Mouse (Mus musculus) kidney, embryonic 14.5 days (tissue): ENCODE results near the gene Bmp2k. TPM values are rescaled to one million over a fixed set of nuclear protein-coding genes. Genes with fewer than 3 reads are reported as not detected.

Source experiments
- ATAC-seq: fragments of 200-750 bp; cut with Nextera tagmentation; 2 replicates; pipeline ENCODE4 v1.8.0; 2017; ENCODE audit warnings: moderate number of reproducible peaks, mild to moderate bottlenecking, moderate TSS enrichment, moderate library complexity; ENCODE audit not compliant: low FRiP score, low TSS enrichment
- H3K27ac ChIP-seq: fragments of 300-500 bp; sonication (generic); 2 replicates; pipeline ENCODE4 v1.5.1; 2014; ENCODE audit warnings: low read depth, mild to moderate bottlenecking, low read length, moderate library complexity, mixed read lengths
- H3K27me3 ChIP-seq: fragments of 300-500 bp; sonication (generic); 2 replicates; pipeline ENCODE4 v1.6.1; 2014; ENCODE audit warnings: mild to moderate bottlenecking, low read length; ENCODE audit not compliant: control insufficient read depth, insufficient read depth
- H3K36me3 ChIP-seq: fragments of 300-500 bp; sonication (generic); 2 replicates; pipeline ENCODE4 v1.6.1; 2014; ENCODE audit warnings: low read length, mixed read lengths; ENCODE audit not compliant: control insufficient read depth, insufficient read depth
- H3K4me1 ChIP-seq: fragments of 300-500 bp; sonication (generic); 2 replicates; pipeline ENCODE4 v1.6.1; 2014; ENCODE audit warnings: low read length, mixed read lengths; ENCODE audit not compliant: control insufficient read depth, insufficient read depth
- H3K4me2 ChIP-seq: fragments of 300-500 bp; sonication (generic); replicated peaks from 2 replicates; pipeline ENCODE4 v1.6.1; 2014; ENCODE audit warnings: low read depth, mild to moderate bottlenecking, low read length
- H3K4me3 ChIP-seq: fragments of 300-500 bp; sonication (generic); 2 replicates; pipeline ENCODE4 v1.5.1; 2014; ENCODE audit warnings: mild to moderate bottlenecking, low read length
- H3K9ac ChIP-seq: fragments of 300-500 bp; sonication (generic); 2 replicates; pipeline ENCODE4 v1.6.1; 2014; ENCODE audit warnings: low read depth, mild to moderate bottlenecking, low read length, moderate library complexity
- H3K9me3 ChIP-seq: fragments of 300-500 bp; sonication (generic); 2 replicates; pipeline ENCODE4 v1.6.1; 2016; ENCODE audit warnings: low read length; ENCODE audit not compliant: control insufficient read depth
- WGBS: fragments of 180-500 bp; shearing (Covaris S2); extraction: QIAGEN DNeasy Blood & Tissue Kit; methylation state at CpG from one replicate; pipeline ENCODE4 v1.1.7; 2014; 5-methylcytosine and 5-hydroxymethylcytosine counted together
- polyA plus RNA-seq: library from polyadenylated mRNA; unstranded; fragments of >200 nt; fragmentation: Nextera tagmentation; extraction: Ambion mirVana; gene quantifications from 2 replicates; pipeline ENCODE4 v1.2.1, GENCODE M21; 2014

Gene Bmp2k
- polyA plus RNA-seq, 1 experiment from 2014 or later, result 10.9 TPM

DNA sequence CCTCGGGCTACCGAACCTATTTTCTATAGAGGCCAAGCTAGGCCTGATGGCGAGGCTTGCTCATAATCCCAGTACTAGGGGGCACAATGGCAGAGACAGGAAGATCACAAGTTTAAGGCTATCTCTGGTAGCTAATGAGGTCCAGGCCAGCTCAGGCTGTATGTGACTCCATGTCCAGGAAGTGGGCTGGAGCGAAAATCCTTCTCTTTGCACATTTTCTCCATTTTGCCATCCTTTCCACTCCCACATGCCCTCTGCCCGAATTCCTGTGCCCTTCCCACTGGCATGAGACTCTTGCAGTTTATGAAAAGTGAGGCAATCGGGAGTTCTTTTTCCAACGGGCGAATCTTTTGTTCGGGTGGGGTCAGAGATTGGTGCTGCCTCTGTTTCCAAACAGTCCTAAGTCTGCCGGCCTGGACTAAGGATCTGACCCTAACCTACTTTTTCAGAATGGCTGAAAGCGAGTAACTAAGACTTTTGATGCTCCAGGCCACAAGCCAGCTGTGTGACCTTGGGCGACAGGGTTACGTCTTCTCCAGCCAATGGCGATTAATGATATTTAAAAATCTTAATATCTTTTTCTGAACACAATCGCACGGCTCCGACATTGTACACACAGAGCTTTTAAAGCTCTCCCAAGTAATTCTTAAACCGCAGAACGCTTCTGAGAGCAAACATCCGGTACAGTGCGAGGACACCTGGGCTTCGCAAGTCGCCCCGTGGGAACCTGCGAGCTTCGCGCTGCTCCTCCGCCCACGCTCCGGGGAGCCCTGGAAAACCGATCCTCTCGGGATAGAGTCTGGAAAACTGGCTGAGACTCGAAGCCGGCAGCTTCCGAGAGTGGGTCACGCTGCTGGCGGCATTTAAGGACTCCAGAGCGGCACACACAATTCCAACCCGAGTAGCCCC lies 834 bp upstream of the Bmp2k start:
- ATAC-seq, result no peak
- H3K36me3 ChIP-seq, result no peaks in the 10 kb centered on the region
- WGBS, result 17% methylated on average over 39 of the region's 39 CpGs

DNA sequence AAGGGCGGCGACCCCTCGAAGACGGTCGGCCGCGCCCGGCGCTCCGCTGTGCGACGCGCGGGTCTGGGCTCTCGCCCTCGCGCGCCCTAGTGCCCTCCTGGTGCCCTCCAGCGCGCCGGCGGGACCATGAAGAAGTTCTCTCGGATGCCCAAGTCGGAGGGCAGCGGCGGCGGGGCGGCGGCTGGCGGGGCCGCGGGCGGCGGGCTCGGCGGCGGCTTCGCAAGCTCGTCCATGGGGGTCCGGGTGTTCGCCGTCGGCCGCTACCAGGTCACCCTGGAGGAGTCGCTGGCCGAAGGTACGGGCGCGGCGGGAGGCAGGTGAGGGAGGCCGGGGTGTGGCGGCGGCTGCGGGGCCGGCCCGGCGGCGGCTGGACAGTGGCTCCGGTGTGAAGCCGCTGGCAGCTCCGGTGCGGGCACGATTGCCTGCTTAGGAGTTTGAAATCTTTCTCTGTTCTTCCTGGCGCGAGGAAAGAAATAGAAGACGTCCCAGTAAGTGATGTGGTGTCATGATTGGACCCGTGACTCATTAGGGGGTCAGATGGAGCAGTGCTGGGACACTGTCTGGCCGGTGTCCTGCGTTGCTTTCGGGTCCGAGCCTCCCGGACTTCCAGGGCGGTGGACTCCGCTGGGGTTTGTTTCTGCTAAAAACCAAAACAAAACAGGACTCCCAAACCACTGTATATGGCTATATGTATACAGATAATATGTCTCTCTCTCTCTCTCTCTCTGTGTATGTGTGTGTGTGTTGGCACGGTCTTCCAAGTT lies 495 bp downstream of the Bmp2k start:
- Histone ChIP-seq H3K4me1 (peaks cover 6% of the 10 kb centered on the region), H3K4me3 (peak overlapping the region; percentile 86), H3K27me3 (no peaks in the 10 kb centered on the region), H3K27ac (peak overlapping the region; percentile 81), H3K9me3 (no peaks in the 10 kb centered on the region), H3K4me2 (peak overlapping the region; percentile 81), H3K36me3 (no peaks in the 10 kb centered on the region), H3K9ac (peak overlapping the region; percentile 83)
- ATAC-seq, result peak; percentile 34
- WGBS, result under 1% methylated on average over 62 of the region's 75 CpGs

More for the DNA sequence above, 834 bp upstream of the Bmp2k start:
- peak overlapping the region; percentile 93 for H3K27ac ChIP-seq
- peak overlapping the region; percentile 83 for H3K9ac ChIP-seq
- H3K4me3 ChIP-seq, result peak overlapping the region; percentile 86
- H3K4me2 ChIP-seq, result peak overlapping the region; percentile 81
- H3K27me3 ChIP-seq, result no peaks in the 10 kb centered on the region
- H3K9me3 ChIP-seq, result no peaks in the 10 kb centered on the region
- H3K4me1 ChIP-seq, result peaks cover 6% of the 10 kb centered on the region

DNA sequence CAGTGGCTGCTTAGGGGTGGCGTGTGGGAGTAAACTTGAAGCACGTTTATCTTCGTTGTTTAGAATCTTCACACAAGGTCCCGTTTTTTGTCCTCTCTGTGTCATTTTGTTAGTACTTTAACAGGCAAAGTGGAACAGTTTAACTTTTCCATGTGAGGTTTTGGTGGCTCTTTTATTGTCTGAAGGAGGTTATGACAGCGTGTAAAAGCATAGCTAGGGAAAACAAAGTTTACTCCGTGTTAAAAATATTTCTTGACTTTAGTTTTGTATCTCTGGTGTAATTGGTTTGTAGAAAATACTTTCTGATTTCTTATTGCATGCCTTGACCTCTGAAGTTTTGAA lies 1.0 kb downstream of the Bmp2k start:
- no peaks in the 10 kb centered on the region for H3K9me3 ChIP-seq
- no peaks in the 10 kb centered on the region for H3K27me3 ChIP-seq
- H3K27ac ChIP-seq, result no peak overlapping the region
- 7% methylated on average over 6 of the region's 6 CpGs for WGBS
- peak overlapping the region; percentile 86 for H3K4me3 ChIP-seq
- no peak for ATAC-seq
- peak overlapping the region; percentile 83; the same call in 1 of the 2 replicates for H3K9ac ChIP-seq
- H3K36me3 ChIP-seq, result no peaks in the 10 kb centered on the region
- H3K4me1 ChIP-seq, result peaks cover 6% of the 10 kb centered on the region
- peak overlapping the region; percentile 81 for H3K4me2 ChIP-seq

DNA sequence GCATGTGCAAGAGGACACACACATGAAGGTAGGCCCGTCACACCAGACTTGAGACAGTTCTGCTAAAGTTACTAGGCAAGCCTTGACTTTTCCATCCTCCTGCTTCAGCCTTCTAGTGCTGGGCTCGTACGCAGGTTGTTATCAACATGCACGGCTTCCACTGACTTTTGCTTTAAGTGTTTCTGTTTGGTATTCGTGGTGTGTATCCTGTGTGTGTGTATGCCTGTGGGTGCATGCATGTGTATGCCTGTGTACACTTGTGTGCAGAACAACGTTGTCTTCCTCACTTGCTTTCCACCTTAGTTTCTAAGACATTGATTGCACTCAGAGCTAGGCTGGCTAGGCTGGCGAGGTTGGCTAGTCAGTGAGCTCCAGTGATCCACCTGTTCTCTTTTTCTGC lies 2.1 kb downstream of the Bmp2k start:
- no peaks in the 10 kb centered on the region for H3K36me3 ChIP-seq
- no peaks in the 10 kb centered on the region for H3K27me3 ChIP-seq
- H3K4me3 ChIP-seq, result no peak overlapping the region; the same call in 1 of the 2 replicates
- no peak for ATAC-seq
- H3K4me1 ChIP-seq, result peaks cover 12% of the 10 kb centered on the region
- H3K27ac ChIP-seq, result no peak overlapping the region
- H3K9ac ChIP-seq, result no peak overlapping the region; the same call in 1 of the 2 replicates
- no peaks in the 10 kb centered on the region for H3K9me3 ChIP-seq
- H3K4me2 ChIP-seq, result peak overlapping the region; percentile 81; the same call in 1 of the 2 replicates
- WGBS, result 88% methylated on average over 7 of the region's 7 CpGs

DNA sequence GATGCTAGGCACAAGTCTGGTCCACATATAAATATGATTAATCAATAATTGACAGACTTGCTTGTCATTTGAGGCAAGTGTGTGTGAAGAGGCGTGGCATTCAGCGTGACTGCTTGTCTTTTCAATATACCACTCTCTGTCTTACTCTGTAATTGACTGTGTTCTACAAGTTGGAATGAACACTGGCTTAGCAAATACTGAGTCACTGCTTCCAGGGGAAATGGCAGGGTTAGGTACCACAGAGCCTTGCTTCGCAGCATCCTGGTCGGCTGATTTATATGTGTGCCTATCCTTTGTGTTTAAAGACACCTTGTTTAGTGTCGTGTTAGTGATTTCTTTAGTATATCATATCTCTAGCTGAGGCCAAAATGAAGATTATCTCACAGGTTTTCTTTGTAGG lies 3.0 kb downstream of the Bmp2k start:
- Histone ChIP-seq H3K9me3 (no peaks in the 10 kb centered on the region), H3K4me3 (no peak overlapping the region), H3K4me1 (peaks cover 14% of the 10 kb centered on the region), H3K36me3 (no peaks in the 10 kb centered on the region), H3K27me3 (no peaks in the 10 kb centered on the region), H3K9ac (no peak overlapping the region), H3K27ac (no peak overlapping the region), H3K4me2 (no peak overlapping the region)
- 83% methylated on average over 5 of the region's 5 CpGs for WGBS
- no peak for ATAC-seq

DNA sequence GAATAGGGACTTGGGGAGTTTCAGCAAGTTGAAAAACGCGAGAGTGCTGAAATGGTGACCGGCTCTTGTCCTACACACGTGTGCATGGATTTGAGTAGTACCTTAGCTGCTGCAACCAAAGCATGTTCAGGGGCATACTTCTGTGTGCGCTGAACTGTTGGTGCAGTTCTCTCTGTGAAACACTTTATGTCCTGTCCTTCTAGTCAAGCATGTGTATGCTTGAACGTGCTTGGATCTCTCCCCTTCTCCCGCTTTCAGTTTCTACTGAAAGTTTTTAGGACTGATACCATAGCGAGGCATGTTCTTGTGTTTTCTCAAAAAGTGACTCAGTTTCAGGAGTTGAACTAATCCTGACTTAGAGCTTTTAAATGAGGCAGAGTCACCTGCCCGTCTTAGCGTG lies 3.7 kb downstream of the Bmp2k start:
- no peaks in the 10 kb centered on the region for H3K36me3 ChIP-seq
- ATAC-seq, result no peak
- H3K4me2 ChIP-seq, result no peak overlapping the region
- WGBS, result 88% methylated on average over 10 of the region's 10 CpGs
- H3K9ac ChIP-seq, result no peak overlapping the region
- H3K27ac ChIP-seq, result no peak overlapping the region
- no peaks in the 10 kb centered on the region for H3K9me3 ChIP-seq
- no peaks in the 10 kb centered on the region for H3K27me3 ChIP-seq
- H3K4me3 ChIP-seq, result no peak overlapping the region
- H3K4me1 ChIP-seq, result peaks cover 14% of the 10 kb centered on the region

DNA sequence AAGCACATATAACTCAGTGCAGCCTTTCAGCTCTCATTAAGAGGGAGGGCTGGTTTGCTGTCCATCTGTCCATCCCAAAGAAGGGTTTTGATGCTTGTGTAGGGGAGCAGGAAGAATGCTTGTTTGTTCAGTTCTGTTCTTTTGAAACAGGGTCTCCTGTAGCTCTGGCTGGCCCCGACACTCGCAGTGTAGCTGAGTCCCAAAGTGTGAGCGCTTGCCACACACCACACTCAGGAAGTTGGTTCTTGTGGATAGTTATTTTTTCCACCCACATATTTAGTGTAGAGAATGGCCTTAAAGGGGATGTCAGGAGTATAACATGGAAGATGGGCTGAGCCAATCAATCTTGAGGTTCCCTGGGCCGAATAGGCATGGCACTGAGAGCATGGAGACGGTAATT lies 4.1 kb downstream of the Bmp2k start:
- Histone ChIP-seq H3K36me3 (no peaks in the 10 kb centered on the region), H3K4me1 (peaks cover 10% of the 10 kb centered on the region), H3K9ac (no peak overlapping the region), H3K27ac (no peak overlapping the region), H3K4me2 (no peak overlapping the region), H3K27me3 (no peaks in the 10 kb centered on the region), H3K9me3 (no peaks in the 10 kb centered on the region), H3K4me3 (no peak overlapping the region)
- no peak for ATAC-seq
- WGBS, result 88% methylated on average over 5 of the region's 5 CpGs

DNA sequence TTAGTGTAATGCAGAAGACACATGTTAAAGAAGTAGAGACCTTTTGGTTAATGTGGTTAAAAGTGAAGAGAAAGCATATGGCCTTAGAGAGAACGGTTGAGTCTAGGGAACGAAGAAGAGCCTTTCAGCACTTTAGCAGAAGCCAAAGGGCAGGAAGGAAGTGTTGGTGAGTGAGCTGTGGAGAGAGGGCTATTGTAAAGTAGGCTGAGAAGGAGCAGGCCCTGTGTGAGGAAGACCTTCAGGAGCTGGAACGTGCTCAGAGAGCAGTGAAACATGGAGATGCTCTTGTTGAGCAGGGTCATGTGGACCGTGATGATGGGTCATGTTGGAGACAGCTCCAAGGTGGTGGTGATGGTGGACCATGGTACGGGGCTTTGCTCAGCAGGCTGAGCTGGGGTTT lies 4.8 kb downstream of the Bmp2k start:
- 82% methylated on average over 5 of the region's 5 CpGs for WGBS

DNA sequence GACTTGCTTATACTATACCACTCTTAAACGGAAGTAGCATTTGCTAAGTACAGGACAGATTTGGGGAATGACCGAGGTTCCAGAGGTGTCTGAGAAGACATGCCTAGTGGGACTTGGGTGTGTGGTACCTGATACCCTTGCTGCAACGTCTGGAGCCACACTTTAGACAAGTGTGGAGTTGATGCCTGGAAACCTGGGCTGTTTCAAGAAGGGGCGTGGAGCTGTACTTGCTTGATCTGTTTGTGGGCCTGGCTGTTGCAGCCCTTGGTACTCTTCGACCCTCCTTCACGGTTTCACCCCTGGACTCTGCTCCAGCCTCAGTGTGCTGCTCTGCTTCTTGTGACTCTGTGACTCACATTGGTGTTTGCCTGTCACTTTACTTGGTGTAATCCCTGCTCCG lies 5.4 kb downstream of the Bmp2k start:
- 76% methylated on average over 7 of the region's 7 CpGs for WGBS
- H3K4me2 ChIP-seq, result no peak overlapping the region
- H3K27me3 ChIP-seq, result no peaks in the 10 kb centered on the region
- no peak for ATAC-seq
- no peak overlapping the region for H3K4me3 ChIP-seq
- H3K36me3 ChIP-seq, result no peaks in the 10 kb centered on the region
- H3K9ac ChIP-seq, result no peak overlapping the region
- no peaks in the 10 kb centered on the region for H3K9me3 ChIP-seq
- no peak overlapping the region for H3K27ac ChIP-seq
- H3K4me1 ChIP-seq, result peaks cover 8% of the 10 kb centered on the region; the same call in 1 of the 2 replicates

More for the DNA sequence above, 4.8 kb downstream of the Bmp2k start:
- Histone ChIP-seq H3K27me3 (no peaks in the 10 kb centered on the region), H3K27ac (no peak overlapping the region), H3K4me1 (peaks cover 8% of the 10 kb centered on the region; the same call in 1 of the 2 replicates), H3K4me2 (no peak overlapping the region), H3K9ac (no peak overlapping the region), H3K4me3 (no peak overlapping the region), H3K9me3 (no peaks in the 10 kb centered on the region), H3K36me3 (no peaks in the 10 kb centered on the region)
- ATAC-seq, result no peak
